Mouse (Mus musculus) cortical plate, adult 2 months (tissue): ENCODE results near the gene C77080.

Source experiments
- CTCF ChIP-seq: fragments of 200-500 bp; IDR thresholded peaks from 2 replicates; pipeline ENCODE4 v1.5.1; 2011; ENCODE audit warnings: mild to moderate bottlenecking, control low read depth, low read length; ENCODE audit not compliant: insufficient read depth; ENCODE audit errors: extremely low read depth
- POLR2A ChIP-seq: fragments of 200-500 bp; IDR thresholded peaks from 2 replicates; pipeline ENCODE4 v1.6.1; 2011; ENCODE audit warnings: mild to moderate bottlenecking, low read length, control low read depth; ENCODE audit not compliant: insufficient read depth; ENCODE audit errors: extremely low read depth

- no peak for TF ChIP-seq POLR2A
- TF ChIP-seq CTCF, result no peak
These were observed 22.6 kb downstream of the C77080 start for GRCm38 (mm10) chr4:129238579-129239016.
